Mouse (Mus musculus) midbrain, embryonic 14.5 days (tissue): ENCODE measurements at regions not wholly inside any gene's neighbourhood (a gene's known extent, or its start where the extent isn't known, plus 50 kb on each side); places are given as distances from the start of the nearest gene placed in this dataset.

Experiments
- ATAC-seq: fragments of 200-750 bp; cut with Nextera tagmentation; 2 replicates; pipeline ENCODE4 v1.8.0; 2017; ENCODE audit warnings: moderate number of reproducible peaks, moderate library complexity; ENCODE audit not compliant: low FRiP score, low TSS enrichment
- DNase-seq: peaks from one replicate; pipeline ENCODE4 v3.0.0-alpha.2; 2015
- H3K27ac ChIP-seq: fragments of 300-500 bp; sonication (generic); replicated peaks from 2 replicates; pipeline ENCODE4 v1.5.1; 2014; ENCODE audit warnings: mild to moderate bottlenecking, low read depth, low read length, moderate library complexity
- H3K27me3 ChIP-seq: fragments of 300-500 bp; sonication (generic); 2 replicates; pipeline ENCODE4 v1.6.1; 2014; ENCODE audit warnings: low read length, control low read depth, mixed read lengths; ENCODE audit not compliant: control insufficient read depth, insufficient read depth
- H3K36me3 ChIP-seq: fragments of 300-500 bp; sonication (generic); 2 replicates; pipeline ENCODE4 v1.6.1; 2014; ENCODE audit warnings: low read length, control low read depth; ENCODE audit not compliant: control insufficient read depth, insufficient read depth
- H3K4me1 ChIP-seq: fragments of 300-500 bp; sonication (generic); 2 replicates; pipeline ENCODE4 v1.6.1; 2014; ENCODE audit warnings: mild to moderate bottlenecking, antibody characterized with exemption, low read length, control low read depth; ENCODE audit not compliant: control insufficient read depth, insufficient read depth
- H3K4me2 ChIP-seq: fragments of 300-500 bp; sonication (generic); 2 replicates; pipeline ENCODE4 v1.6.1; 2014; ENCODE audit warnings: mild to moderate bottlenecking, low read length, moderate library complexity
- H3K4me3 ChIP-seq: fragments of 300-500 bp; sonication (generic); replicated peaks from 2 replicates; pipeline ENCODE4 v1.5.1; 2014; ENCODE audit warnings: low read depth, low read length
- H3K9ac ChIP-seq: fragments of 300-500 bp; sonication (generic); replicated peaks from 2 replicates; pipeline ENCODE4 v1.6.1; 2014; ENCODE audit warnings: mild to moderate bottlenecking, low read length, moderate library complexity
- H3K9me3 ChIP-seq: fragments of 300-500 bp; sonication (generic); 2 replicates; pipeline ENCODE4 v1.6.1; 2016; ENCODE audit warnings: low read length, control low read depth, mixed read lengths; ENCODE audit not compliant: control insufficient read depth
- WGBS: fragments of 180-500 bp; shearing (Covaris S2); extraction: QIAGEN DNeasy Blood & Tissue Kit; methylation state at CpG from one replicate; pipeline ENCODE4 v1.1.7; 2014; 5-methylcytosine and 5-hydroxymethylcytosine counted together

DNA sequence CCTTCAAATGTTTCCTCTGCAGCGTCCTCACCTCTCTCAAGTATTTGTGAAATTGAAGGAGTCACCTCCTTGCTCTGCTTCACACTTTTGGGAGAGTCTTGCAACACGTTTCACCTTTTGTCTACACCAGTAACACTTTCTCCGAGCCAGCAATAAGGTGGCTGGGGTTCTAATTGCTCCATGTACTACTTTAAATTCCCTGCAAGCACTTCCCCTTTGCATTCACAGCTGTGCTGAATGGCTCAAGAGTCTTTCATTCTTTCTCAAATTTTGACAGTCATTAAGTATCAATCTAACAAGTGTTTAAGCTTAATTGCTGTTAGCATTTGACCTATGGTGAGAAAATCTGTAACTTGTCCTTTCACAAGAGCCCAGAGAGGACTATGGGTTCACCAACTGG lies 144.3 kb upstream of the Cdyl start:
- Histone ChIP-seq H3K27me3 (no peaks in the 10 kb centered on the region), H3K4me2 (no peak overlapping the region), H3K9me3 (no peaks in the 10 kb centered on the region), H3K4me3 (no peak overlapping the region), H3K9ac (no peak overlapping the region), H3K36me3 (no peaks in the 10 kb centered on the region), H3K27ac (no peak overlapping the region), H3K4me1 (no peaks in the 10 kb centered on the region)
- 79% methylated on average over 3 of the region's 3 CpGs for WGBS
- DNase-seq: no peak
- ATAC-seq: no peak

GRCm38 (mm10) chr13:35517692-35518091 lies 141.9 kb upstream of the Cdyl start:
- ATAC-seq (no peak), DNase-seq (no peak)
- H3K27ac ChIP-seq: no peak overlapping the region
- no peaks in the 10 kb centered on the region for H3K4me1 ChIP-seq
- H3K4me2 ChIP-seq: no peak overlapping the region
- no peak overlapping the region for H3K4me3 ChIP-seq
- H3K9ac ChIP-seq: no peak overlapping the region
- H3K9me3 ChIP-seq: no peaks in the 10 kb centered on the region
- H3K27me3 ChIP-seq: no peaks in the 10 kb centered on the region
- H3K36me3 ChIP-seq: no peaks in the 10 kb centered on the region
- 90% methylated on average over 3 of the region's 3 CpGs for WGBS

DNA sequence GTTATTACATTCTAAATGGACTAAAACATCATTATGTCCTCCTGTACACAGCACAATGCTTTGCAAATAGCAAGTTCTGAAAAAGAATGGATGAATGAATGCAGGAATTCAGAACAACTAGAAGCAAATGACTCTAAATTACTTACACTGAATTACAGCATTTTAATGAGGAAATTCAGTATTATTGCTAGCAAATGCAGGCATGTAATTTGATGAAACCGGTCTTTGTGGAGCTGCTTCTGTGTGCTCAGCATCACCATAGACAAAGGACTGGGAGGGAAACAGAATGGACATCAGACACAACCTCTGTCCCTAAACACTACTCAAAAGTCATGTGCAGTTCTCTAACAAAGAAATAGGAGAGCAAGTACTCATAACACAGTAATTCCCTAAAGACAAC lies 137.4 kb upstream of the Cdyl start:
- Histone ChIP-seq H3K4me2 (no peak overlapping the region), H3K27me3 (no peaks in the 10 kb centered on the region), H3K27ac (no peak overlapping the region), H3K36me3 (no peaks in the 10 kb centered on the region), H3K4me1 (no peaks in the 10 kb centered on the region), H3K9ac (no peak overlapping the region), H3K4me3 (no peak overlapping the region), H3K9me3 (no peaks in the 10 kb centered on the region)
- 89% methylated on average over 1 of the region's 1 CpGs for WGBS
- DNase-seq (no peak), ATAC-seq (no peak)

DNA sequence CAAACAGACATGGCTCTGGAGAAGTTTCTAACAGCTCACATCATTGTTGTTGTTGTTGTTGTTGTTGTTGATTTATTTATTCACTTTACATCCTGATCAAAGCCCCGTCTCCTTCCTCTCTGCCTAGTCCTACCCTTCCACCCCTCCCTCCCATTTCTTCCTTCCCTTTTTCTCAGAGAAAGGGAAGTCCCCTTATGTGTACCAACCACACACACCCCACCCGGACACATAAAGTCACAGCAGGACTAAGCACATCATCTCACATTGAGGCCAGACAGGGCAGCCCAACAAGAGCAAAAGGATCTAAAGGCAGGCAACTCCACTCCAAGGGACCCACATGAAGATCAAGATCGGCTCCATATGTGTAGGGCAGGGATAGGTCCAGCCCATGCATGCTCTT lies 130.1 kb upstream of the Cdyl start:
- H3K4me2 ChIP-seq: no peak overlapping the region
- 89% methylated on average over 3 of the region's 3 CpGs for WGBS
- DNase-seq: no peak
- no peak for ATAC-seq
- no peak overlapping the region for H3K4me3 ChIP-seq
- no peaks in the 10 kb centered on the region for H3K4me1 ChIP-seq
- H3K9me3 ChIP-seq: no peaks in the 10 kb centered on the region
- no peaks in the 10 kb centered on the region for H3K36me3 ChIP-seq
- no peak overlapping the region for H3K9ac ChIP-seq
- no peak overlapping the region for H3K27ac ChIP-seq
- no peaks in the 10 kb centered on the region for H3K27me3 ChIP-seq

GRCm38 (mm10) chr13:35537106-35537505 lies 122.5 kb upstream of the Cdyl start:
- DNase-seq: no peak
- 83% methylated on average over 7 of the region's 7 CpGs for WGBS
- H3K4me3 ChIP-seq: no peak overlapping the region

DNA sequence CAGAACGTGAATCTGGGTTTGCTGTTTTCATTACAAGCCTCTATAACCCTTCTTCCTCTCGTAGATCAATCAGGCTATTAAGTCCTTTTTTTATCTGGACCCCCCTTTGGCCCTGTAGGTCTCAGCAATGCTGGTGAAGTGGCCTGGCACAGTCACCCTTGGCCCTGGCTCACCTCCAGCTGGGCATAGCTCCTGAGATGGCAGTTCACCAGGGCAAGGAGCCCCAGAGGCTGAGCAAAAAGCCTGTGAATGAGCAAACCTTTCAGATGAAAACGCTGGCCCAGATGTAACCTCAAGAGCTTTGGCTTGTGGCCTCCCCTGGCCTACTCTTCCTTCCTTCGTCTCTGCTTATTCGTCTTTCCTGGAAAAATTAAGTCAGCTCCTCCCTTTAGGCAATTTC lies 121.7 kb upstream of the Cdyl start:
- Histone ChIP-seq H3K36me3 (no peaks in the 10 kb centered on the region), H3K4me2 (no peak overlapping the region), H3K4me1 (no peaks in the 10 kb centered on the region), H3K27ac (no peak overlapping the region), H3K4me3 (no peak overlapping the region), H3K9ac (no peak overlapping the region), H3K27me3 (no peaks in the 10 kb centered on the region), H3K9me3 (no peaks in the 10 kb centered on the region)
- no peak for DNase-seq
- 84% methylated on average over 5 of the region's 5 CpGs for WGBS
- ATAC-seq: no peak

More at GRCm38 (mm10) chr13:35537106-35537505, 122.5 kb upstream of the Cdyl start:
- Histone ChIP-seq H3K4me2 (no peak overlapping the region), H3K27me3 (no peaks in the 10 kb centered on the region), H3K36me3 (no peaks in the 10 kb centered on the region), H3K9ac (no peak overlapping the region), H3K9me3 (no peaks in the 10 kb centered on the region), H3K27ac (no peak overlapping the region), H3K4me1 (no peaks in the 10 kb centered on the region)
- no peak for ATAC-seq

- no peak overlapping the region for H3K4me2 ChIP-seq
- ATAC-seq (no peak), DNase-seq (no peak)
- WGBS: 85% methylated on average over 2 of the region's 2 CpGs
- no peaks in the 10 kb centered on the region for H3K36me3 ChIP-seq
- no peak overlapping the region for H3K27ac ChIP-seq
- H3K9me3 ChIP-seq: no peaks in the 10 kb centered on the region
- H3K4me3 ChIP-seq: no peak overlapping the region
- H3K27me3 ChIP-seq: no peaks in the 10 kb centered on the region
- H3K4me1 ChIP-seq: no peaks in the 10 kb centered on the region
- H3K9ac ChIP-seq: no peak overlapping the region
These were observed 119.2 kb upstream of the Cdyl start for GRCm38 (mm10) chr13:35540433-35540832.

GRCm38 (mm10) chr13:35541053-35541452 lies 118.6 kb upstream of the Cdyl start:
- Histone ChIP-seq H3K9me3 (no peaks in the 10 kb centered on the region), H3K4me3 (no peak overlapping the region), H3K4me2 (no peak overlapping the region), H3K27me3 (no peaks in the 10 kb centered on the region), H3K36me3 (no peaks in the 10 kb centered on the region), H3K4me1 (no peaks in the 10 kb centered on the region), H3K27ac (no peak overlapping the region), H3K9ac (no peak overlapping the region)
- 88% methylated on average over 6 of the region's 6 CpGs for WGBS
- ATAC-seq: no peak
- DNase-seq: no peak

GRCm38 (mm10) chr13:35564006-35564405 lies 95.6 kb upstream of the Cdyl start:
- Histone ChIP-seq H3K27ac (no peak overlapping the region), H3K9ac (no peak overlapping the region), H3K36me3 (no peaks in the 10 kb centered on the region), H3K4me2 (no peak overlapping the region), H3K4me3 (no peak overlapping the region), H3K27me3 (no peaks in the 10 kb centered on the region), H3K9me3 (no peaks in the 10 kb centered on the region), H3K4me1 (no peaks in the 10 kb centered on the region)
- 32% methylated on average over 1 of the region's 1 CpGs for WGBS
- ATAC-seq: no peak
- DNase-seq: no peak
